Mouse (Mus musculus): ENCODE measurements around the gene Mgmt.

GRCm38 (mm10) chr7:136938371-136938770 lies 44.0 kb downstream of the Mgmt start:
- no peak for TF ChIP-seq CTCF (IDR thresholded peaks at IDR 0.05; ENCODE audit: extremely low read depth, insufficient read length, insufficient replicate concordance, low read depth, low read length)
- no peak for TF ChIP-seq POLR2A (IDR thresholded peaks at IDR 0.05; ENCODE audit: low read depth, low read length)
